Mouse (Mus musculus): ENCODE data around the gene Kdm4a. TPM values are rescaled to one million over a fixed set of nuclear protein-coding genes. Genes with fewer than 3 reads are reported as not detected.

Gene Kdm4a
- total and polyA plus RNA-seq, 2 experiments from 2014 or later: 17.8 to 30.0 TPM

GRCm38 (mm10) chr4:118148317-118148687 lies 31.5 kb downstream of the Kdm4a start:
- no peak overlapping the region for H3K27ac ChIP-seq (ENCODE audit: low read depth)
- 0 out of 2 replicates have a peak, but pooled peaks cover 5% of the 10 kb centered on the region for H3K4me1 ChIP-seq (ENCODE audit: control insufficient read depth, insufficient read depth)
- ATAC-seq (ENCODE audit: insufficient read depth, low read depth) (no peak), DNase-seq (ENCODE audit: low spot score) (no peak)
- no peaks in the 10 kb centered on the region for H3K27me3 ChIP-seq (ENCODE audit: control insufficient read depth, insufficient read depth, low read length)
- no peak overlapping the region for H3K9ac ChIP-seq (replicated peaks; ENCODE audit: low read depth, low read length)
- no peak overlapping the region for H3K4me2 ChIP-seq (ENCODE audit: low read depth, low read length)
- peaks cover 96% of the 10 kb centered on the region for H3K36me3 ChIP-seq (replicated peaks; ENCODE audit: control insufficient read depth, insufficient read depth, low read length)
- no peaks in the 10 kb centered on the region for H3K9me3 ChIP-seq (replicated peaks; ENCODE audit: control insufficient read depth, low read length)
- H3K4me3 ChIP-seq (ENCODE audit: low read depth, low read length): no peak overlapping the region
- TF ChIP-seq CTCF (IDR thresholded peaks at IDR 0.05; ENCODE audit: low read depth): no peak
- TF ChIP-seq EP300 (IDR thresholded peaks at IDR 0.05; ENCODE audit: low read depth): no peak
- 58% methylated on average over 10 of the region's 10 CpGs for WGBS

- ATAC-seq (ENCODE audit: insufficient read depth, low read depth) (peak; percentile 64; the same call in 1 of the 2 replicates), DNase-seq (ENCODE audit: low spot score) (no peak)
- Histone ChIP-seq H3K27ac (ENCODE audit: low read depth) (no peak overlapping the region), H3K4me2 (ENCODE audit: low read depth, low read length) (no peak overlapping the region), H3K36me3 (replicated peaks; ENCODE audit: control insufficient read depth, insufficient read depth, low read length) (peaks cover 98% of the 10 kb centered on the region), H3K4me1 (ENCODE audit: control insufficient read depth, insufficient read depth) (0 out of 2 replicates have a peak, but pooled peaks cover 5% of the 10 kb centered on the region), H3K9ac (replicated peaks; ENCODE audit: low read depth, low read length) (no peak overlapping the region), H3K27me3 (ENCODE audit: control insufficient read depth, insufficient read depth, low read length) (no peaks in the 10 kb centered on the region), H3K9me3 (replicated peaks; ENCODE audit: control insufficient read depth, low read length) (no peaks in the 10 kb centered on the region), H3K4me3 (ENCODE audit: low read depth, low read length) (no peak overlapping the region)
- TF ChIP-seq CTCF (IDR thresholded peaks at IDR 0.05; ENCODE audit: low read depth) (no peak), EP300 (IDR thresholded peaks at IDR 0.05; ENCODE audit: low read depth) (no peak)
- 89% methylated on average over 19 of the region's 19 CpGs for WGBS
Measured at GRCm38 (mm10) chr4:118147547-118148316, 32.1 kb downstream of the Kdm4a start.

DNA sequence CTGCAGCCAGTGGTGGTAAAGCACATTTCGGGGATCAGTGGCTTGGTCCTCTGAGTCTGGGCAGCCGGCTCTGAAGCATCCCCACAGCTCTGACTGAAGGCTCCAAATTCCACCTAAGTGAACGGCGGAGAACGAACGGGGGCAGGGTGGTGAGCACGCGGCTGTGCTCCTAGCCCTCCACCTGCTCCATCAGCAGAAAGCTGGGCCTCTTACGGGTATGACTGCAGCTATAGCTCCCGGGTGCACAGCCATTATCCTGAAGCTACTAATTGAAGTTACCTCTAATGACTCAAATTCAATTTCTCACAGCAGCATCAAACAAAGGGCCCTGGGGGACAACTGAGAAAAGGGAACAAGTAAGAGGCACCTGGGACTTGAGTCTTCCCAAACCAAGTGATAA lies 32.8 kb downstream of the Kdm4a start:
- no peak overlapping the region for H3K27ac ChIP-seq (ENCODE audit: low read depth)
- peaks cover 98% of the 10 kb centered on the region for H3K36me3 ChIP-seq (replicated peaks; ENCODE audit: control insufficient read depth, insufficient read depth, low read length)
- no peak for TF ChIP-seq CTCF (IDR thresholded peaks at IDR 0.05; ENCODE audit: low read depth)
- no peak for TF ChIP-seq EP300 (IDR thresholded peaks at IDR 0.05; ENCODE audit: low read depth)

GRCm38 (mm10) chr4:118144324-118144723 lies 35.5 kb downstream of the Kdm4a start:
- H3K27ac ChIP-seq (ENCODE audit: low read depth): no peak overlapping the region
- DNase-seq (ENCODE audit: low spot score) (no peak), ATAC-seq (ENCODE audit: insufficient read depth, low read depth) (no peak)
- no peaks in the 10 kb centered on the region for H3K9me3 ChIP-seq (replicated peaks; ENCODE audit: control insufficient read depth, low read length)
- peaks cover 96% of the 10 kb centered on the region for H3K36me3 ChIP-seq (replicated peaks; ENCODE audit: control insufficient read depth, insufficient read depth, low read length)
- no peak overlapping the region for H3K9ac ChIP-seq (replicated peaks; ENCODE audit: low read depth, low read length)
- 82% methylated on average over 9 of the region's 9 CpGs for WGBS
- no peaks in the 10 kb centered on the region for H3K27me3 ChIP-seq (ENCODE audit: control insufficient read depth, insufficient read depth, low read length)
- no peak overlapping the region for H3K4me3 ChIP-seq (ENCODE audit: low read depth, low read length)
- no peak overlapping the region for H3K4me2 ChIP-seq (ENCODE audit: low read depth, low read length)
- 0 out of 2 replicates have a peak, but pooled peaks cover under 1% of the 10 kb centered on the region for H3K4me1 ChIP-seq (ENCODE audit: control insufficient read depth, insufficient read depth)
- TF ChIP-seq CTCF (IDR thresholded peaks at IDR 0.05; ENCODE audit: low read depth) (no peak), EP300 (IDR thresholded peaks at IDR 0.05; ENCODE audit: low read depth) (no peak)

More for the DNA sequence above, 32.8 kb downstream of the Kdm4a start:
- H3K4me2 ChIP-seq (ENCODE audit: low read depth, low read length): no peak overlapping the region
- no peaks in the 10 kb centered on the region for H3K9me3 ChIP-seq (replicated peaks; ENCODE audit: control insufficient read depth, low read length)
- 88% methylated on average over 10 of the region's 10 CpGs for WGBS
- no peak overlapping the region for H3K4me3 ChIP-seq (ENCODE audit: low read depth, low read length)
- H3K4me1 ChIP-seq (ENCODE audit: control insufficient read depth, insufficient read depth): 0 out of 2 replicates have a peak, but pooled peaks cover 5% of the 10 kb centered on the region
- DNase-seq (ENCODE audit: low spot score) (no peak), ATAC-seq (ENCODE audit: insufficient read depth, low read depth) (no peak)
- no peaks in the 10 kb centered on the region for H3K27me3 ChIP-seq (ENCODE audit: control insufficient read depth, insufficient read depth, low read length)
- no peak overlapping the region for H3K9ac ChIP-seq (replicated peaks; ENCODE audit: low read depth, low read length)

DNA sequence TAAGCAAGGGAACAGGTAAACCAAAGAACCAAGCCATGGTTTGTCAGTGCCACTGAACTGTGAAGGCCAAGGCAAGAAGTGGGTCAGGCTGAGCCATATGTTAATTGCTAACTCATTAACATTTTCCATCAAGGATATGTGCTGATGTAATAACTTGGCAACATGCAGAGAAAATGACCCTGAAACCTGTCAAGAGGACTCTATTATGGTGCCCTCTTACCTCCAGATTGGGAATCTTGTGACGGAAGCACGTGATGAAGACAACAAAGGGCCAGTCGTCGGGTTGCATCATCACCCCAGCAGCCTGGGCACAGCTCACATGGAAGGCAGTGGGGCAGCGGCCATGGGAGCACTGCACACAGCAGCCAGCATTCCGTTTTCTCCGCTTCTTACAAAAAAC lies 36.2 kb downstream of the Kdm4a start:
- DNase-seq (ENCODE audit: low spot score): no peak
- peaks cover 92% of the 10 kb centered on the region for H3K36me3 ChIP-seq (replicated peaks; ENCODE audit: control insufficient read depth, insufficient read depth, low read length)
- ATAC-seq (ENCODE audit: insufficient read depth, low read depth): no peak
- peaks cover 7% of the 10 kb centered on the region; the same call in 1 of the 2 replicates for H3K4me1 ChIP-seq (ENCODE audit: control insufficient read depth, insufficient read depth)
- H3K4me2 ChIP-seq (ENCODE audit: low read depth, low read length): no peak overlapping the region
- H3K27me3 ChIP-seq (ENCODE audit: control insufficient read depth, insufficient read depth, low read length): no peaks in the 10 kb centered on the region
- no peak overlapping the region for H3K27ac ChIP-seq (ENCODE audit: low read depth)
- TF ChIP-seq CTCF (IDR thresholded peaks at IDR 0.05; ENCODE audit: low read depth) (no peak), EP300 (IDR thresholded peaks at IDR 0.05; ENCODE audit: low read depth) (no peak)
- H3K4me3 ChIP-seq (ENCODE audit: low read depth, low read length): no peak overlapping the region
- 83% methylated on average over 7 of the region's 7 CpGs for WGBS
- H3K9me3 ChIP-seq (replicated peaks; ENCODE audit: control insufficient read depth, low read length): no peaks in the 10 kb centered on the region
- no peak overlapping the region for H3K9ac ChIP-seq (replicated peaks; ENCODE audit: low read depth, low read length)

Measured in heart, postnatal 0 days (tissue).